Mouse (Mus musculus) layer of hippocampus, postnatal 10 days (tissue): ENCODE data around the gene Olfr1440. TPM values are rescaled to one million over a fixed set of nuclear protein-coding genes. Genes with fewer than 3 reads are reported as not detected.

ENCODE experiments used
- DNase-seq, 2 experiments: peaks; one replicate each; pipeline ENCODE4 v3.0.0; 2021; ENCODE audit warnings: low spot score in 2 of 2
- long read RNA-seq: library from polyadenylated mRNA; stranded (forward); transcript quantifications from one replicate; pipeline ENCODE4 v2.0.0, GENCODE M21; 2023
- total RNA-seq, 2 experiments: library from RNA; stranded (reverse); gene quantifications; 2 replicates each; pipeline ENCODE4 v1.2.3; 2021

The Olfr1440 gene
- not detected for total RNA-seq
- long read RNA-seq = 0 reads

DNA sequence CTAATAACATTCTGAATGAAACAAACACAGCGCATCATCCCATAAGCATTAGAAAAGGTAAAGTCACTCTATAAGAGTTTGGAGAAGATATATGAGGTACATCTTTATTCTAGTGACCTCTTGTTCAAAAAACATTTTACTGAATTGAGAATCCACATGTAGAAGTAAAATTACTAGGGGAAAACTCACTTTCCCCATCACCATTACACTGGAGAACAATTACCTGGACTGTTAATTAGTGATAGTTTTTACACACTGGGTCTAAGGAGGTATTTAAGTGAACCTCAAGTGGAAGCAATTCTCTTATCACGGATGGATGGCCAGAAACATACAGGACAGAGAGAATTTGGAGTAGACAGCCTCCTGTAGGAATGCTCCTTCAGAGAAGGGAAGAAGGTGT, at the start of gene Olfr1440:
TSS of gene Olfr1440 (plus strand) at position 301 of the 400 bp plus-strand sequence.
- DNase-seq = no peak

DNA sequence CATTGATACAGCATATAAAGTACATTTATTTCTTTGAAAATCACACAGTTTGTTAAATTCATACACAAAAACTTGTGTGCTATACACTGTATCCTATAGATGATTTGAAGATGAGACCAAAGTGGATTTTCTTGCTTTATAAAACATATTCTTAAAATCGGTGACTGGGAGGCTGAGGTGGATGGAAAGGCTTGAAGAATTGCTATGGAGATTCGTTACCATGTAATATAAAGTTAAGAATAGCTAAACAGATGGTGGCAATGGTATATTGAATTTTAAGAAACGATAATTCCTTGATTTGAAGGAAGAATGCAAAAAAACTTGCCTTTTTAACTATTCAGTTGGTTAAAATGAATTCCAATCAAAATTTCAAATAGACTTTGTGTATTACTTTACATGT, 14.1 kb upstream of the Olfr1440 start:
- no peak for DNase-seq

DNA sequence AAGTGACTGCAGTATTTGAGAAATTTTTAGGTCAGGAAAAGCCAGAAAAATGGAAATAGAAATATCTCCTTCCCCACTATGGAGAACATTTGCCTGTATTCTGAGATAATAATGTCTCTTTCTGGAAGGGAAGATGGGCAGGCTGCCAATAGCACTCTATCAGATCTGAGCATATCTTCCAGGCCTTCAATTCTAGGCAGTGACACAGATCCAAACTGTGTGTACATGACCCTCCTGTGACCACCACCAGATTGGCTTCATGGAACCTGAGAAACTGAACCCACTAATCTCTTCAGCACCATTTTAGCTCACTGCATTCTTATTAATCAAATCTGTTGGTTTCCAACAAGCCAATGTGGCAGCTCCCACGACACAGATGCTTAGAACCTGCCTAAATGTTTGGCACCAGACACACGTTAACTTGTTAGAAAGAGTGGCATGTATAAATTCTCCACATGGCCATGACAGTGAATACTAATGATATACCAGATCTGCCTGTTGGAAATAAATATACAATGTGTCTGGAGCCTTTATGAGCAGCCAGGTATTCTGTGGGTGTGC, 12.5 kb upstream of the Olfr1440 start:
- peak; percentile 33 to 42 for DNase-seq

DNA sequence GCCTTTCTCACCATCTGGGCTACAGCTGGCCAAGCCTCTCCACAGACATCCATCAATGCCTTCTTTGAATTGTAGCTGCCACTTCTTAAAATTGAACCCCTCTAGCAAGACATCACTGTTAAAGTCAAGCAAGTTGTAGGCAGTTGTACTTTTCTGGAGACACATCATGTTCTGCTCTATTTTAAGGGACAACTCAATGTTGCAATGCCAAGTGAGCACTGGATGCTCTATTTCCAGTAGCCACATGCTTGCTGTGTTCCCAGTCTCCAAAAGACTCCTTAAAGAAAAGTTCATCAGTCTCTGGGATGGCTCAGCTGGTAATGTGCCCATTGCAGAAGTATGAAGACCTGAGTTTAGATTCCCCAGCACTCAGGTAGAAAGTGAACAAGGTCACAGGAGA, 26.7 kb downstream of the Olfr1440 start:
- no peak for DNase-seq

DNA sequence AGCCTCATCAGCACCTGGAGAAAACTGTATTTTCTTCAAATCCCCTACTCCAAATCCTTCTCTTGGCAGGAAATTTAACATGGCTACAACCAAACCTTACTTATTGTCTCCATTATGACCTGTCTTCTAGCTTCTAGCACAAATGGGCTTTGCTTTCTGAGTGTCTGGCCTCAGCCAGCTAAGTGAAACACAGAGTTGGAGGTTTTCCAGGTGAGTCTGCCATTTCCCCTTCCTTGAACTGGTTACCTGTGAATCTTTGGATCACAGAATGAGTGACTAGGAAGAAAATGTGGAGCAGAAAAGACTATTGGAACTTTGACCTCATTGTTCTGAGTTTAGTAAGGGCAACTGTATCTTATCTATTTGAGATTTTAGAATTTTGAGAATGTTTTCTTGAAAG, 30.3 kb downstream of the Olfr1440 start, which contains the start of gene Olfr1441:
TSS of gene Olfr1441 (plus strand) at position 73 of the 400 bp plus-strand sequence.
- DNase-seq = no peak

DNA sequence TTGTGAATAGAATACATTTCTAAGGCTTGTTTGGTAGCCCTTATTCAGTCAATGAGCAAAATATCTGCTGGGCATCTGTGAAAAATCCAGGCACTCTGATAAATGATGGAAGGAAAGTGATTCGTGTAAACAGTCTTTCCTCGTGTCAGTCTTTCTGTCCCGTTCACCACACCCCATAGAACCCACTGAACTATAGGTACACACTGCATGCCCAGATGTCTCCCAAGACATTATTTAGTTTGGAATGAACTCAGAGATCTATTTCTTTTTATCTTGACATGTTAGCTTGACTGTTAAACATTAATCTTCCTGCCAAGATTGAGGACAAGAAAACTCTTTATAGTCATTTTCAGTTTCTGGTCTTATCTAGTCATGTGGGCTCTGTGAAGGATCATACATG, 31.2 kb downstream of the Olfr1440 start:
- DNase-seq = no peak

DNA sequence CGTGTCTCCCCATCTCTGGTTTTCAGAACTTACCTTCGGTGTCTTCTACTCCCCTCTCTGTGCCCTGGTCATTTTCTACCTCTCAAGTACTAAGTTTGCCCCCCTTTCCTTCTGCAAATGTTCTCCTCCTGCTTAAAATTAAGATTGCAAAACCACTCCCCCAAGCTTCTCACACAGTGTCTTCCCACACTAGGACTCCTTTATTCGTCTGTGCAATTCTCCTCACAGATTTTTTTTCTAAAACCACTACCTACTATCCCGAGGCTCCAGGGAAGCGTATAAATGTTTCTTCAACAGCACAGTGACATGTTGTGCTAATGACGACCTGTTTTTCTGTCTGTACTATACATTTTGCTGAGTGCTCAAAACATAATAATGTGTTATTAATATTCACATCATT, 33.5 kb downstream of the Olfr1440 start:
- DNase-seq = no peak

DNA sequence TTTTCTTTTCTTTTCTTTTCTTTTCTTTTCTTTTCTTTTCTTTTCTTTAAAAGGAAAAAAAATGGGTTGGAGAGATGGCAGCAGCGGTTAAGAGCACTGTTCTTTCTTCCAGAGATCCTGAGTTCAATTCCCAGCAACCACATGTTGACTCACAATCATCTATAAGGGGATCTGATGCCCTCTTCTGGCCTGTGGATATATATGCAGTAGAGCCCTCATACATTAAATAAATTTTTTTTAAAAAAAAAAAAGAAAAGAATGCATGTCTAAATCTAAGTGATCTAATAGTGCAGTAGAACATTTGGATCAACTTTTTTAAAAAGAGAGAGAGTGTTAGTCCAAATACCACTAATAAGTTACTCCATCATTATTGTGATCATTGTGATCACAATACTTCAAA, 34.6 kb downstream of the Olfr1440 start:
- no peak for DNase-seq

DNA sequence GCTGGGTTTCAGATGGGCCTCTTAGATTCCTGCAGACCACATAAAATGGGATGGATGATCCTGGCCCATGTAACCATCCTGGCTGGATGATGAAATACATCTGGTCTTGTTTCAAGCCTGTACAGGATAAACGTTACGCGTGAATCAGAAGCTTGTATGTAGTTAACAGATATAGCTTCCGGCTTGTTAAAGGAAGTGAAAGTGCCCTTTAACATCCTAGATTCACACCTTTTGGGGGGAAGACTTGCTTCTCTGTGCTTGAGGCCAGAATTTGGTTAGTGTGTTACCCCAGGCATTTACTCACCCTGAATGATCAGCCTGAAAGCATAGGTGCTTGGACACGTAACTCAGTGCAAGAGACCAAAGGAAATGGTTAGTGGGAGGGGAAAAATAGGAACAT, 40.0 kb downstream of the Olfr1440 start:
- no peak for DNase-seq

DNA sequence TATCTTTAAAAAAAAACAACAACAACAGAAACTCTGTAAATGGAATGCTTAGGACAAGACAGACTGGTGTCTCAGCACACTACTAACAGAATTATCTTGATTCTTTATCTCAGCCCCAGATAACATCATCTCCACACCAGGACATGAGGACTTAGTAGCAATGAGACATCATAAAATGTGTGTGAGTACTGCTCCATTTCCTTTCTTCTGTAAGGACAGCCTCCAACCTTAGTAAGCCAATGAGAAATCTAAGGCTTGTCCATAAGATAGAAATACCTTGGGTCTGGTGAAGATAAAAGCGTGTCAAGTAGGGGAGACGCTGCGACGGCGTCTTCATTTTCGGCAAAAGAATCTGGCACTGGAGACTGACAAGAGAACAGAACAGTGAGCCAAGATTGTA, 40.5 kb downstream of the Olfr1440 start, which contains the start of gene Pfpl:
TSS of gene Pfpl (plus strand) at position 301 of the 400 bp plus-strand sequence.
- DNase-seq = no peak

DNA sequence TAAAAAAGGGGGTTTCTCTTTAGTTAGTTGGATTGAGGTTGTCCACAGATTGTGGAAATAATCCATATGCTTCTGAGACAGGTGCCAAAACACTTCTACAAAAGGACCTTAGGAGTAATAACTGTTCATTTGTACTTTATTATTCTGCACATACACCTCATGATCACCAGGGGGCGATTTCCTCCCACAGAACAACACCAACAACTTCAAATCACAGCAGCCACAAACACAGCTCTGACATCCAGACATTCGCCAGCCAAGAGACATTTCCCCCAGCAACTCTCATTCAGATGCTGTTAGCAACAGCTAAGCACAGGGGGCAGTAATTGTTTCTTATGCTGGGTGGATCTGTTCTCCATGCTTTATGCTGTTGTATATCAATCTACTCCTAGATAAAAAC, 46.0 kb downstream of the Olfr1440 start:
- peak; percentile 31 to 44 for DNase-seq

DNA sequence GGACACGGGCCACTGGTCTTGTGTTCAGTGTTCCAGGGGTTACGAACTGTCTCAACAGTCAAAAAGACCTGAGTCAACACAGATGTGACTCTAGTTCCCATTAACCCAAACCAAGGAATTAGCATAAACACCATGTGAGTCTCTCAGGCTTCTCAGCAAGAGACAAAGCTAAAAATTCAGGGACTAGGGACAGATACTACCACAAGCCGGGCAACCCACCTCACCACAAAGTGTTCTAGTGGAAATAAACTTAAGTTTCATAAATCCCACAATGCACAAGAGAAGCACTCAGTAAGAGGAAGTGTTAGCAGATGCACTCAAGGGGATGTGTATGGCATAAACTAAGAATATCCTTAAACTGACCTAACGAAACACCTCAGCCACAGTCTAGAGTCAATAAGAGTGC, 47.9 kb downstream of the Olfr1440 start:
- no peak for DNase-seq

DNA sequence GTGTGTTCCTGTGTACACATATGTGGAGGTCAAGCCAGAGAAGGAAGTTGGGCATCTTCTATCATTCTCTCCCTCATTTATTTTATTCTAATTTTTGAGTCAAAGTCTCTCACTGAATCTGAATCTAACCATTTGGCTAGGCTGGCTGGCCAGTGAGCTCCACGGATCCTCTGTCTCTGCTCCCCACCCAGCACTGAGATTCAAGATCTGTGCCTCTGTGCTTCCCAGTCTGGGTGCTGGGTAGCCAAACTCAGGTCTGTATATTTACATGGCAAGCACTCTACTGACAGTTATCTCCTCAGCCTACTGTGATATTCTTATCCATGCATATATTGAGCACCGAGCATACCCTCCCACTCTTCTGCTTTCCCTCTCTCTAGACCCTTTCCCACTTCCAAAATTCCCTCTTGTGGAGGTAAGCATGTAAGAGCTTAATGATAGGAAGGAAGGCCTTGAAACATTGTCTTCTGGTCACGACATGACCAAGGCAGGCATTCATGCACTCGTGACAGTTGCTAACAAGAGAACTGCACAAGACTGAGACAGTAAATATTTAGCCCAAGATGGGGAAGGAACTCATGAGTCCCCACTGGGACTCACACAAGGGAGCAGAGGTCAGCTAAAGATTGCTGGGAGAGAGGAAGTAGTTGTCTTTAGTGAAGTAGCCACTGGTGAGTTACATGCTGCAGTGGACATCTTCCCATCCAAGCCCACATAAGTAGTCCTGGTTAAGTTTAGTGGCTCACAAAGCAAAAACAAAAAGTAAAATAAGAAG, 48.9 kb downstream of the Olfr1440 start:
- no peak for DNase-seq

DNA sequence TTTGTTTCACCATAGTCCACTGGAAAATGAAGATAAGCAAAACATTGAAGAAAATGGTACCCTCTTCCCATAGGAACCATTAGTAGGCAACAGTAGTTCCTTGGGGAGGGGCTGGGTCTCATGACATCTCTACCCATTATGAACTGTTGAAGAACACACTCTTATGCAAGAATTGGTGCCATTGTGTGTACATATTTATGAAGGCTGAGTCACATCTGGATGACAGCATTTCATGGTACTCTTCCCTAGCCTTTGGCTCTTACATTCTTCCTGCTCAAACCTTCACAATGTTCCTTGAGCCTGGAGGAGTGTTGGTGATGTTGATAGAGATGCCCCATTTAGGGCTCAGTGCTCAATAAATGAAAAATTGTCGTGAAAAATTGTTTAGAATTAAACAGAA, 52.5 kb downstream of the Olfr1440 start:
- DNase-seq = no peak

DNA sequence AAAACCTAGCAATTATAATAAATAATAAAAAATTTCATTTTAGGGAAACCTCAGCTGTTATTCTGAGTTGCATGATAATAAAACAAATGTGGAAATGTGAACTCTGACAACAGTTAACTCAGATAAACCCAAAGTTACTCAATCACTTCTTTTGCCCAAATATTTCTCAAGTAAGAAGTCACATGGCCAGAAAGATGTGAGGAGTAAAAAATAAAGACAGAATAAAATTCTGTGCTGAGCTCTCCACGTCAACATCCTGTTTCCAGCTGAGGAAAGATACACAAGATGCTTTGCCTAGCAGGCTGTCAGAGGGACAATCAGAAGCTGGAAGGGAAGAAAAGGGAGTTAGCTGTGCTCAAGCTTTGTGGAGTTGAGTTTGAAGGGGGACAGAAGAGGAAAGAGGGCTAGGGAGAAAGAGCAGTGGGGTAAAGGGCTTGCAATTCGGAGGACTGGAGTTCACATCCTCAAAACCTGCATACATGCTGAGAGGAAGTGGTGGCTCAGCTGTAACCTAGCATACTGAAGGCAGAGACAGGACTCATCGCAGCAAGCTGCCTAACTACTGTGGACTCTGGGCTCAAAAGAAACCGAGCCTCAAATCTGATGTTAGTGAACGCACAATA, 53.1 kb downstream of the Olfr1440 start:
- no peak for DNase-seq

DNA sequence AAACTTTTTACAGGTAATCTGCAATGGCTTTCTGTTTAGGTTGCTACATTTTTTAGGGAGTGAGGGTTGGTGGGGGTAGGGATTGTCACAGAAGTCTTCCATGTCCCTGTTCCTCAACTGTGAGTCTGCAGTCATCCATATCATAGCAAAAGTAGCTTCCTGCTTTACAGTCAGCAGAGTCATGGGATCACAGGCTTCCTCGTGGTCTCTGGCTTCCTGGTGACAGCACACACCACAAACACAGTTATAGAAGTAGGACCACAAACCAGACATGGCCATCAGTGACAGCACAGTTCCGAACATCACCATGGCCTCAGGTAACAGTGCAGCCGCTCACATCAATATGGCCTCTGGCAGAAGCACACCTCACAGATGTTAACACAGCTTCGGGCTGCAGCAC, 55.5 kb downstream of the Olfr1440 start:
- DNase-seq = no peak

DNA sequence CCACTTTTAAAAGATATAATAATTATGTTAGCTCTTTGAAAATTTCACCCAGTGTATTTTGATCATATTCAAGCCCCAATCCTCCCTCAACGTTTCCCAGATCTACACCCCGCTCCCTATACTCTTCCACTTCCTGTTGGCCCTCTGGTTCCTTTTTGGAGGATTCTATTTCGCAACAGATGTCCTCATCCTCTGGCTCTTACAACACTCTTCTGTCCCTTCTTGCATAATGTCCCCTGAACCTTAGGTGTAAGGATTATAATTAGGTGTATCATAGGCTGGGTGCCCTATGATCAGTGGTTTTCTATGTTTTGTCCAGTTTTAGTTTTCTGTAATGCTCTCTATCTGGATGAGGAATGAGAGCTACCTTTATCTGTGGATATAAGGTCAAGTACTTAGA, 57.9 kb downstream of the Olfr1440 start:
- DNase-seq = no peak

Other genes with a start within 250 kb of the Olfr1440 start
- not detected for gene Olfr1555-ps1, start 217.2 kb upstream of the Olfr1440 start, total RNA-seq
- gene Olfr1431, start 186.6 kb upstream of the Olfr1440 start, total RNA-seq = not detected
- not detected for gene Olfr1432, start 154.7 kb upstream of the Olfr1440 start, total RNA-seq
- not detected for gene Olfr262, start 145.6 kb upstream of the Olfr1440 start, total RNA-seq
- gene Olfr235, start 126.2 kb upstream of the Olfr1440 start, total RNA-seq = not detected
- gene Olfr1434, start 107.4 kb upstream of the Olfr1440 start, total RNA-seq = not detected
- not detected for gene Olfr1436, start 88.1 kb upstream of the Olfr1440 start, total RNA-seq
- not detected for gene Olfr1437, start 62.2 kb upstream of the Olfr1440 start, total RNA-seq
- not detected for gene Olfr1438-ps1, start 51.4 kb upstream of the Olfr1440 start, total RNA-seq
- not detected for gene Olfr1441, start 30.2 kb downstream of the Olfr1440 start, total RNA-seq
- not detected for gene Pfpl, start 40.6 kb downstream of the Olfr1440 start, total RNA-seq
- 1 to 10 TPM; 4.6 to 4.8 TPM for gene Mpeg1, start 73.5 kb downstream of the Olfr1440 start, total RNA-seq
- gene Dtx4, start 114.2 kb downstream of the Olfr1440 start, total RNA-seq = 10 to 100 TPM; 48.1 to 55.5 TPM
- 1 to 10 TPM; 3.9 to 4.1 TPM for gene Fam111a, start 158.5 kb downstream of the Olfr1440 start, total RNA-seq
- under 1 TPM; 0.29 to 0.30 TPM for gene Gm4952, start 212.7 kb downstream of the Olfr1440 start, total RNA-seq
- under 1 TPM in 1 of 2 experiments, not detected in 1; 0.23 TPM for gene Glyat, start 246.0 kb downstream of the Olfr1440 start, total RNA-seq